Mouse (Mus musculus) bone marrow macrophage, adult 2 months (primary cell): ENCODE measurements around the gene Dock4. TPM values are rescaled to one million over a fixed set of nuclear protein-coding genes. Genes with fewer than 3 reads are reported as not detected.

Source experiments
- H3K27ac ChIP-seq: 2 replicates; pipeline ENCODE4 v1.5.1; 2012; ENCODE audit warnings: low read depth, low read length; ENCODE audit not compliant: insufficient read depth
- H3K4me1 ChIP-seq: 2 replicates; pipeline ENCODE4 v1.6.1; 2012; ENCODE audit warnings: low read length; ENCODE audit not compliant: control insufficient read depth, insufficient read depth
- H3K4me3 ChIP-seq: 2 replicates; pipeline ENCODE4 v1.5.1; 2012; ENCODE audit warnings: mild to moderate bottlenecking, low read length, moderate library complexity; ENCODE audit not compliant: insufficient read depth
- CTCF ChIP-seq: IDR thresholded peaks from 2 replicates; pipeline ENCODE4 v1.5.1; 2012; ENCODE audit warnings: low read depth, mild to moderate bottlenecking, low read length, moderate library complexity
- POLR2A ChIP-seq: IDR thresholded peaks from 2 replicates; pipeline ENCODE4 v1.6.1; 2012; ENCODE audit warnings: mild to moderate bottlenecking, low read depth, low read length, borderline replicate concordance
- polyA plus RNA-seq: library from polyadenylated mRNA; stranded (reverse); fragments of >200 nt; gene quantifications from 2 replicates; pipeline ENCODE4 v1.2.4, GENCODE M21; 2012; ENCODE audit not compliant: missing spikeins, insufficient read depth, insufficient read length

The Dock4 gene
- polyA plus RNA-seq, 1 experiment = 18.6 TPM

- no peak for TF ChIP-seq CTCF
- no peak for TF ChIP-seq POLR2A
- Histone ChIP-seq H3K4me1 (peaks cover 14% of the 10 kb centered on the region), H3K4me3 (no peak overlapping the region), H3K27ac (no peak overlapping the region)
Measured at GRCm38 (mm10) chr12:40507823-40508390, 62.2 kb downstream of the Dock4 start.

- H3K4me1 ChIP-seq = peaks cover 14% of the 10 kb centered on the region
- no peak overlapping the region for H3K27ac ChIP-seq
- H3K4me3 ChIP-seq = no peak overlapping the region
- TF ChIP-seq CTCF (no peak), POLR2A (no peak)
Measured at GRCm38 (mm10) chr12:40508416-40508815, 62.7 kb downstream of the Dock4 start.

- Histone ChIP-seq H3K4me3 (no peak overlapping the region), H3K27ac (no peak overlapping the region), H3K4me1 (peaks cover 11% of the 10 kb centered on the region)
- TF ChIP-seq POLR2A (no peak), CTCF (no peak)
Measured at GRCm38 (mm10) chr12:40511643-40512369, 66.1 kb downstream of the Dock4 start.

DNA sequence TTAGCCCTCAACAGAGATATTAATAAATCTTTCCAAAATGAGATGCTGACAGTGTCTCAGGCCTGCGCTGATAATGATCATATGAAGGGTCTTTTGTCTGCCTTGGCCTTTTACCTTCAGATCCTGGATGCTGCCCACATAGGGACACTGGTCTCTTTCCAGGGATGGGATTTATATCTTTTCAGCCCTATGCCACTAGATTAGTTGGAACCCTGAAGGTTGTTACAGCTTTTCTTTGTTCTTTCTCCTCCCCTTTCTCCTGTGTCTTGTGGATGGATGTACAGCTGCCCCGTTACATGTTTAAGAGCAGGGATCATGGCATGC lies 66.6 kb downstream of the Dock4 start:
- no peak overlapping the region for H3K27ac ChIP-seq
- H3K4me3 ChIP-seq = no peak overlapping the region
- peaks cover 11% of the 10 kb centered on the region for H3K4me1 ChIP-seq
- TF ChIP-seq POLR2A (no peak), CTCF (no peak)

DNA sequence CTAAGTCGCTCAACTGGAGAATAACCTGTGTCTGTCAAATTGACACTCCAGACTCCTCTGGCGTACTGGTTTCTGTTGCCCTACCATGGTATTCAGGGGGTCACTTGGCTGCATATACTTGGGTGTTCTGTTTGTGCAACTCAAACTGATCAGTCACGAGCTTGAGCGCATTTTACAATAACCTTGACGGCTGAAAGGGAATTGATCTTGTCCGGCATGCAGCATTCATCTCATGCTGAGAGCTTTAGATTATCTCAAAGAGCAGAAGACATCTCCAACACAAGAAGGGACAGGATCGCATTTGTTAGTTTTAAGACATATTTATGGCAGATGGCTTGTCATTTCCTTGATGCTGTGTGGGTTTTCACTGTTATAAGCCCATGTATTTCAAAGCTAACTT lies 67.2 kb downstream of the Dock4 start:
- H3K4me3 ChIP-seq = no peak overlapping the region
- TF ChIP-seq CTCF (no peak), POLR2A (no peak)
- peaks cover 10% of the 10 kb centered on the region for H3K4me1 ChIP-seq
- H3K27ac ChIP-seq = no peak overlapping the region

DNA sequence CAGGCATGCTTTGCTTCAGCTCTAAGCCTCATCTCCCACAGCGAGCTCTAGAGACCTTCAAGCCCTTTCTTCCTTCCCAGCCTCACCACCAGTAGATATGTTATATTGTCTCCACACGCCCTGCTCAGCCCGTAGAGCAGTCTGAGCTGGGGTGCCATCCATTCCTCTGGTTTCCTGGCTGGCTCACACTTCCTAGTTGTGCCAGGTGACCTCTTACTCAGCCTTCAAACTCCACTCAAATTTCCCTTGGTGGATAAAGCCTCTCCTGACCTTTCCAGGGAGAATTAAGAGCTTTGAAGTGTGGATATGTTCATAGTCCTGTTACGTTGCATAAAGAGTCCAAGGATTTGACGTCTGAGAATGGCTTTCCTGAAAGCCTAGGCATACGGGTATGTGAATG lies 68.3 kb downstream of the Dock4 start:
- no peak overlapping the region for H3K27ac ChIP-seq
- peaks cover 9% of the 10 kb centered on the region for H3K4me1 ChIP-seq
- TF ChIP-seq POLR2A = no peak
- no peak overlapping the region for H3K4me3 ChIP-seq

DNA sequence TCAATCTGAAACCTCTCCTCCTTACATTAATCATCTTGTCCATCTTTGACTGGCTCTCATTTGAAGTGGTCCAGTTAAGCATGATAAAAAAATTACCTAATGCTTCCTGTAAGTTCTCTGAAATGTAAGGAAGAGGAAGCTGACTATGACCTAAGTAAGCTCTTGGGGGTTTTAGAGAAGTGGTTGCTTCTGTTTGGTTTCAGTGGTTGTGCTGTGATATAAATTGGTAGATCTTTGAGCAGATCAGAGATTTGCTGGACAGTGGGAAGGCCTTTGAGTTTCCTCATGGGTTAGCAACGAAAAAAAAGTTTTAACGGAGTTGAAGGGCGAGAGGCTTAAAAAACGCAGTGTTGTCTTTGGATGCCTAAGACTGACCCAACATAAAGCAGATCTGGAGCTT lies 76.7 kb downstream of the Dock4 start:
- TF ChIP-seq POLR2A (no peak), CTCF (no peak)
- Histone ChIP-seq H3K4me3 (peak overlapping the region; percentile 48), H3K4me1 (peaks cover 31% of the 10 kb centered on the region), H3K27ac (peak overlapping the region; percentile 94)

- Histone ChIP-seq H3K4me1 (peaks cover 31% of the 10 kb centered on the region), H3K4me3 (peak overlapping the region; percentile 40; the same call in 1 of the 2 replicates), H3K27ac (peak overlapping the region; percentile 94)
- TF ChIP-seq CTCF (no peak), POLR2A (no peak)
Measured at GRCm38 (mm10) chr12:40523020-40523419, 77.3 kb downstream of the Dock4 start.

GRCm38 (mm10) chr12:40525045-40525444 lies 79.3 kb downstream of the Dock4 start:
- no peak overlapping the region for H3K4me3 ChIP-seq
- H3K4me1 ChIP-seq = peaks cover 26% of the 10 kb centered on the region
- no peak overlapping the region for H3K27ac ChIP-seq
- TF ChIP-seq CTCF = no peak

DNA sequence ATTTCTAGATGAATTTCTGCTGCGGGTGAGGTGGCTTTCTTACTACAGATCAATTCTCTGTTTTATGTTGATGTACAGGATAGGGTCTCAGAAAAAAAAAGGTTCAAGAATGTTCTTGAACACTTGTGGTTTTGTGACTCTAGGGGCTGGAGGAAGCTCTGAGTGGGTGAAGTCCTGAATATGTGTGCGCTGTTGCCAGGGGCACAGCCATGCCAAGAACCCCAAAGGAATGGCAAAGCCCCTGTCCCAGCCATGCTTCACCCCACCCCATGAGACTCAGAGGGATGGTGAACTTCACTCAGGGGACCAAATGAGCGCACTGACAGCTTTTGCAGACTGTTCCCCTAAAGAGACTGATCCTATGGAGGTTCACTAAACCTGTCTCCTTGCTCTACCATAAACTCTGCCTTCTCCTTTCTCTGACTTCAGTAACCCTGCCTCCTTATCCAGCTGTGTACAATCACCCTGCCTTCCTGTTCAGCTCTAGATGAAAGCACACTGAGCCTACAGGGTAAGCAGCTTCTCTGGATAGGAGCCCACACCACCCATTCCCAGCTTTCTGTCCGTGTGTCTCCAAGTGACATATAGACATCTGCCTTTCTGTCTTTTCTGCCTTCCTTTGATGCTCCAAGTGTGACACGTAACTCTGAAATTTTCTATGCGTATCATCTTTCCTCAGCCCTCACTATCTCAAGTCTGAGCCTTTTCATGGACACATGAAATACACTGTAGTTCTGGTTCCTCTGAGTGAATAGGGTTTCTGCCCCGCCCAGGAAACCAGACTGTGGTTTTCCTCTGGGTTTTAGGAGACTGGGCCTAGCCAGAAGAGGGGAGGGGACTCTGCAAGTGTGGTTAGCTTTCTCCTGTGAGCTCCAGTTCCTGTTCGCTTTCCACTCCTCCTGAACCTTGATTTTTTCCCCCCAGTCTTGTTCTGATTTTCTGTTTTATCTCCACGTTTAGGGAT lies 90.2 kb downstream of the Dock4 start:
- H3K4me3 ChIP-seq = peak overlapping the region; percentile 54
- H3K27ac ChIP-seq = peak overlapping the region; percentile 73
- peaks cover 43% of the 10 kb centered on the region for H3K4me1 ChIP-seq
- TF ChIP-seq POLR2A (no peak), CTCF (no peak)
